Mouse (Mus musculus): ENCODE measurements around the gene Arfrp1.

GRCm38 (mm10) chr2:181380251-181380650, 15.0 kb upstream of the Arfrp1 start:
- TF ChIP-seq CHD2 (IDR thresholded peaks at IDR 0.05; ENCODE audit: low read depth, low read length) (no peak), HCFC1 (IDR thresholded peaks at IDR 0.05; ENCODE audit: borderline replicate concordance, insufficient read depth, low read length) (no peak)
